Mouse (Mus musculus) liver, embryonic 11.5 days (tissue): ENCODE measurements around the gene Ccr9. TPM values are rescaled to one million over a fixed set of nuclear protein-coding genes. Genes with fewer than 3 reads are reported as not detected.
A peak's percentile ranks its signal among the peaks of the same experiment; 100 is the strongest.

Experiments
- ATAC-seq: fragments of 200-750 bp; cut with Nextera tagmentation; replicated peaks from 2 replicates; pipeline ENCODE4 v1.8.0; 2017; ENCODE audit warnings: moderate number of reproducible peaks, mild to moderate bottlenecking, moderate TSS enrichment, moderate library complexity; ENCODE audit not compliant: low FRiP score
- DNase-seq: peaks from one replicate; pipeline ENCODE4 v3.0.0-alpha.2; 2017; ENCODE audit warnings: low spot score
- H3K27ac ChIP-seq: fragments of 300-500 bp; sonication (generic); 2 replicates; pipeline ENCODE4 v1.5.1; 2014; ENCODE audit warnings: mild to moderate bottlenecking, low read depth, low read length, control low read depth
- H3K27me3 ChIP-seq: fragments of 300-500 bp; sonication (generic); replicated peaks from 2 replicates; pipeline ENCODE4 v1.6.1; 2014; ENCODE audit warnings: low read length, mixed read lengths; ENCODE audit not compliant: control insufficient read depth, insufficient read depth
- H3K36me3 ChIP-seq: fragments of 300-500 bp; sonication (generic); 2 replicates; pipeline ENCODE4 v1.6.1; 2014; ENCODE audit warnings: mild to moderate bottlenecking, low read length, moderate library complexity, mixed read lengths; ENCODE audit not compliant: control insufficient read depth, insufficient read depth
- H3K4me1 ChIP-seq: fragments of 300-500 bp; sonication (generic); replicated peaks from 2 replicates; pipeline ENCODE4 v1.6.1; 2014; ENCODE audit warnings: low read length, mixed read lengths; ENCODE audit not compliant: control insufficient read depth, insufficient read depth
- H3K4me2 ChIP-seq: fragments of 300-500 bp; sonication (generic); 2 replicates; pipeline ENCODE4 v1.6.1; 2014; ENCODE audit warnings: mild to moderate bottlenecking, control low read depth, moderate library complexity
- H3K4me3 ChIP-seq: fragments of 300-500 bp; sonication (generic); 2 replicates; pipeline ENCODE4 v1.5.1; 2014; ENCODE audit warnings: low read depth, low read length, control low read depth
- H3K9ac ChIP-seq: fragments of 300-500 bp; sonication (generic); 2 replicates; pipeline ENCODE4 v1.6.1; 2014; ENCODE audit warnings: low read depth, low read length, control low read depth
- H3K9me3 ChIP-seq: fragments of 300-500 bp; sonication (generic); 2 replicates; pipeline ENCODE4 v1.6.1; 2016; ENCODE audit warnings: low read length, inconsistent platforms, mixed read lengths; ENCODE audit not compliant: control insufficient read depth
- WGBS: fragments of 180-500 bp; shearing (Covaris S2); extraction: QIAGEN DNeasy Blood & Tissue Kit; methylation state at CpG from one replicate; pipeline ENCODE4 v1.1.7; 2014; 5-methylcytosine and 5-hydroxymethylcytosine counted together
- polyA plus RNA-seq: library from polyadenylated mRNA; unstranded; fragments of >200 nt; fragmentation: Nextera tagmentation; extraction: Ambion mirVana; gene quantifications from 2 replicates; pipeline ENCODE4 v1.2.1, GENCODE M21; 2014

Gene Ccr9
- polyA plus RNA-seq: 0.04 and 0.14 TPM in 2 replicates

- H3K27ac ChIP-seq: no peak within 1 kb of the TSS
- H3K4me2 ChIP-seq: peak within 1 kb of the TSS; percentile 93
- H3K9me3 ChIP-seq: no peaks in the 10 kb centered on the region
- peaks cover 53% of the 10 kb centered on the region for H3K27me3 ChIP-seq
- ATAC-seq (peak; percentile 81), DNase-seq (peak; percentile 56)
- H3K36me3 ChIP-seq: no peaks in the 10 kb centered on the region
- H3K4me1 ChIP-seq: peaks cover 9% of the 10 kb centered on the region; the same call in 1 of the 2 replicates
- peak within 1 kb of the TSS; percentile 56 for H3K4me3 ChIP-seq
- H3K9ac ChIP-seq: peak within 1 kb of the TSS; percentile 54
- WGBS: 2% methylated on average over 73 of the region's 73 CpGs
These were observed at the start of gene Ccr9, which contains the start of gene Slc6a20a for GRCm38 (mm10) chr9:123678327-123679105. Gene Ccr9 (plus strand): TSS chr9:123678439. Gene Slc6a20a (minus strand): TSS chr9:123678885.

GRCm38 (mm10) chr9:123631666-123632065 is 46.6 kb upstream of the Ccr9 start:
- no peak overlapping the region for H3K9ac ChIP-seq
- H3K27me3 ChIP-seq: no peaks in the 10 kb centered on the region
- no peaks in the 10 kb centered on the region for H3K36me3 ChIP-seq
- H3K9me3 ChIP-seq: no peaks in the 10 kb centered on the region
- H3K4me1 ChIP-seq: no peaks in the 10 kb centered on the region
- H3K27ac ChIP-seq: no peak overlapping the region
- no peak for ATAC-seq
- no peak overlapping the region for H3K4me2 ChIP-seq
- WGBS: 82% methylated on average over 3 of the region's 3 CpGs
- DNase-seq: no peak
- H3K4me3 ChIP-seq: no peak overlapping the region

DNA sequence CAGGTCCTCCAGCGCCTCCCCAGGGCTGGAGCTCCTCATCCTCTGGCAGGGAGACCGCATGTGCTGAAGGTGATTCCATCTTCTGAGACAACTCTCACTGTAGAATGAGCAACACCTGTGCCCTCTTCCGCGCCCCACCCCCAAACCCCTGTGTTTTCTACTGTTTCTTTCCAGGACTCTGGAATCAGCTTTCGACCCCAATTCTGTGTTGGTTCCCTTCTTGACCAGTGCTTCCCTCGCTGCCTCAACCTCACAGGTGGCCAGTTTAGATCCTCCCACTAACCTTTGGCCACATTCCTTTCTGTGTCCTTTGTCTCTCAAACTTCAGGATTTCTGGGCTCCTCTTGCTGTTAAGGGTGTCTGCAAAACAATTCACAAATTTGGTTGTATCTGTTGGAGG is 46.0 kb upstream of the Ccr9 start, which contains the start of gene Slc6a20b:
Gene Slc6a20b (minus strand): TSS at position 285 of the 400 bp plus-strand sequence.
- DNase-seq (no peak), ATAC-seq (no peak)
- Histone ChIP-seq H3K9me3 (no peaks in the 10 kb centered on the region), H3K27ac (no peak within 1 kb of the TSS), H3K36me3 (no peaks in the 10 kb centered on the region), H3K4me2 (no peak within 1 kb of the TSS), H3K9ac (no peak within 1 kb of the TSS), H3K4me1 (no peaks in the 10 kb centered on the region), H3K4me3 (no peak within 1 kb of the TSS), H3K27me3 (no peaks in the 10 kb centered on the region)
- 76% methylated on average over 6 of the region's 6 CpGs for WGBS

- Histone ChIP-seq H3K27ac (no peak overlapping the region), H3K27me3 (no peaks in the 10 kb centered on the region), H3K36me3 (no peaks in the 10 kb centered on the region), H3K4me1 (no peaks in the 10 kb centered on the region), H3K9me3 (no peaks in the 10 kb centered on the region), H3K4me2 (no peak overlapping the region), H3K9ac (no peak overlapping the region), H3K4me3 (no peak overlapping the region)
- 77% methylated on average over 3 of the region's 3 CpGs for WGBS
- no peak for ATAC-seq
- DNase-seq: no peak
These were observed 45.2 kb upstream of the Ccr9 start for GRCm38 (mm10) chr9:123632993-123633392.

- WGBS: 61% methylated on average over 5 of the region's 5 CpGs
- no peaks in the 10 kb centered on the region for H3K27me3 ChIP-seq
- no peak overlapping the region for H3K4me2 ChIP-seq
- H3K4me3 ChIP-seq: no peak overlapping the region
- H3K4me1 ChIP-seq: no peaks in the 10 kb centered on the region
- DNase-seq: no peak
- no peak for ATAC-seq
- no peak overlapping the region for H3K9ac ChIP-seq
- no peak overlapping the region for H3K27ac ChIP-seq
- no peaks in the 10 kb centered on the region for H3K9me3 ChIP-seq
- H3K36me3 ChIP-seq: no peaks in the 10 kb centered on the region
These were observed 41.5 kb upstream of the Ccr9 start for GRCm38 (mm10) chr9:123636771-123637170.

DNA sequence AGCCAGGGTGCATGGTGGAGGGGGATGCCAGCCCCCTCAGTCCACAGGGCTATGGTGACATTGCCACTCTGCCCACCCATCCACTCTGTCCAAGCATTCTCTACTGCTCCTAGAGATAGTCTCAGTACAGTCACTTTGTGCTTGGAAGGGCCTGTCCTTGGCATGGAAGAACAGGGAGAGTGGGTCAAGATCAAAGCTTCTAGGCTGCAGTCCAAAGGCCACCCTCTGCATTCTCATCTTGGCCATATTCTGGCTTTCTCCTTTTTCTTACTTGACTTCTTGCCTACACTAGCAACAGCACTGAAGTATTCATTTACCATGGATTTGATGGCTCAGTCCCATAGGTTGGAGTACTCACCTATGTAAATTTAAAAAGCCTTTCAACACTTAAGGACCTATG is 40.0 kb upstream of the Ccr9 start:
- H3K9me3 ChIP-seq: no peaks in the 10 kb centered on the region
- no peaks in the 10 kb centered on the region for H3K4me1 ChIP-seq
- ATAC-seq: no peak; the same call in 1 of the 2 replicates
- no peaks in the 10 kb centered on the region for H3K36me3 ChIP-seq
- H3K27me3 ChIP-seq: no peaks in the 10 kb centered on the region
- H3K9ac ChIP-seq: no peak overlapping the region
- H3K4me3 ChIP-seq: no peak overlapping the region
- no peak overlapping the region for H3K27ac ChIP-seq
- no peak for DNase-seq
- H3K4me2 ChIP-seq: no peak overlapping the region

DNA sequence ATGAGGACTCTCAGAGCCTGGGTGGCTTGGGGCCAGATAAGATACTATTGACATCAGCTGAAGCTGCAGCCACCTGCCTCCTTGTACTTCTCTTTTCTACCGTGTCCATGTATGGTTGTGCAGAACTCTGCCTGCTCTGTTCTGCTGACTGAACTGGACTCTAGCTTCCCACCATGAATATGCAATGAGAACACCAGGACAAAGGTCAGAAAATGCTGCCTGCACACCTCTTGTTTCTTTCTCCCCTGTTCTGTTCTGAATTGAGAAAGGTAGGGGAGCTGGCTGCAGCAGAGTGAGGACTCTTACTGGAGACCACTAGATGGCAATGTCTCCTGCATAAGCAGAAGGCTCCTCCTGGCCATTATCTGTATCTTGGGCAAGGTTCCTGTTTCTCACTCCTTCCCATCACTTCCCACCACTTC is 39.6 kb upstream of the Ccr9 start:
- Histone ChIP-seq H3K9me3 (no peaks in the 10 kb centered on the region), H3K9ac (no peak overlapping the region), H3K4me2 (no peak overlapping the region), H3K27me3 (no peaks in the 10 kb centered on the region), H3K4me3 (no peak overlapping the region), H3K27ac (no peak overlapping the region), H3K4me1 (no peaks in the 10 kb centered on the region), H3K36me3 (no peaks in the 10 kb centered on the region)
- 50% methylated on average over 1 of the region's 1 CpGs for WGBS
- ATAC-seq (peak; percentile 57; the same call in 1 of the 2 replicates), DNase-seq (no peak)

DNA sequence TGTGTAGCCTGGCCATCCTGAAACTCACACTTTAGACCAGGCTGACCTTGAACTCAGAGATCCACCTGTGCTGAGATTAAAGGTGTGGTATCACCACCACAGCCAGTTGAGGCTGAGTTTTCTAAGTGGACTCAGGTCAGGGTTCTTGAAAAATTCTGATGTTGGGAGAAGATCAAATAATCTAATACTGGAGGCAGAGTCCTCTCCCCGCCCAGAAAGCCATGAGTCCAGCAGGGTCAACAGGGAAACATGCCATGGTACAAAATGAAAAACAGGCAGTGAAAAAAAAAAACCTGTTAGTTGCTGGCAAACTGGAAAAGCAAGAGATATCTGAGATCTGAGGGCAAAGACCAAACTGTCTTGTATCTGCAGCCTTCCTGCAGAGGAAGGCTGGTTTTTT is 38.1 kb upstream of the Ccr9 start:
- no peak overlapping the region for H3K27ac ChIP-seq
- no peaks in the 10 kb centered on the region for H3K36me3 ChIP-seq
- H3K9me3 ChIP-seq: no peaks in the 10 kb centered on the region
- no peaks in the 10 kb centered on the region for H3K4me1 ChIP-seq
- no peak for ATAC-seq
- no peak overlapping the region for H3K4me3 ChIP-seq
- WGBS: 60% methylated on average over 1 of the region's 1 CpGs
- no peak overlapping the region for H3K9ac ChIP-seq
- DNase-seq: no peak
- no peak overlapping the region for H3K4me2 ChIP-seq
- no peaks in the 10 kb centered on the region for H3K27me3 ChIP-seq
